Mouse (Mus musculus): ENCODE measurements around the gene Usp7. TPM values are rescaled to one million over a fixed set of nuclear protein-coding genes. Genes with fewer than 3 reads are reported as not detected.
"Not testable (repeated sequence)": the region's sequence is repeated elsewhere in the genome, so short reads cannot be mapped to it uniquely, and the experiment has no call there.

Gene Usp7
- polyA plus RNA-seq, 1 experiment from 2014 or later, result 30.9 TPM

GRCm38 (mm10) chr16:8780187-8780586 lies 11.9 kb downstream of the Usp7 start:
- H3K36me3 ChIP-seq, result no peaks in the 10 kb centered on the region
- H3K9me3 ChIP-seq, result no peaks in the 10 kb centered on the region
- H3K4me1 ChIP-seq (replicated peaks), result no peaks in the 10 kb centered on the region
- ATAC-seq (ENCODE audit: low read depth), result no peak
- H3K4me3 ChIP-seq, result no peak overlapping the region
- H3K4me2 ChIP-seq, result no peak overlapping the region
- no peaks in the 10 kb centered on the region for H3K27me3 ChIP-seq
- no peak overlapping the region for H3K9ac ChIP-seq
- no peak overlapping the region for H3K27ac ChIP-seq (replicated peaks)
- 87% methylated on average over 3 of the region's 3 CpGs for WGBS

GRCm38 (mm10) chr16:8778697-8779096 lies 13.4 kb downstream of the Usp7 start:
- Histone ChIP-seq H3K36me3 (no peaks in the 10 kb centered on the region), H3K9me3 (no peaks in the 10 kb centered on the region), H3K27me3 (no peaks in the 10 kb centered on the region), H3K27ac (replicated peaks) (no peak overlapping the region), H3K4me2 (no peak overlapping the region), H3K9ac (no peak overlapping the region), H3K4me1 (replicated peaks) (no peaks in the 10 kb centered on the region), H3K4me3 (no peak overlapping the region)
- no peak for ATAC-seq (ENCODE audit: low read depth)

GRCm38 (mm10) chr16:8777202-8777601 lies 14.9 kb downstream of the Usp7 start:
- no peak for ATAC-seq (ENCODE audit: low read depth)
- H3K4me1 ChIP-seq (replicated peaks), result no peaks in the 10 kb centered on the region
- no peaks in the 10 kb centered on the region for H3K36me3 ChIP-seq
- no peak overlapping the region for H3K9ac ChIP-seq
- WGBS, result 68% methylated on average over 2 of the region's 2 CpGs
- H3K4me2 ChIP-seq, result no peak overlapping the region
- no peaks in the 10 kb centered on the region for H3K27me3 ChIP-seq
- H3K27ac ChIP-seq (replicated peaks), result no peak overlapping the region
- no peak overlapping the region for H3K4me3 ChIP-seq
- H3K9me3 ChIP-seq, result no peaks in the 10 kb centered on the region

DNA sequence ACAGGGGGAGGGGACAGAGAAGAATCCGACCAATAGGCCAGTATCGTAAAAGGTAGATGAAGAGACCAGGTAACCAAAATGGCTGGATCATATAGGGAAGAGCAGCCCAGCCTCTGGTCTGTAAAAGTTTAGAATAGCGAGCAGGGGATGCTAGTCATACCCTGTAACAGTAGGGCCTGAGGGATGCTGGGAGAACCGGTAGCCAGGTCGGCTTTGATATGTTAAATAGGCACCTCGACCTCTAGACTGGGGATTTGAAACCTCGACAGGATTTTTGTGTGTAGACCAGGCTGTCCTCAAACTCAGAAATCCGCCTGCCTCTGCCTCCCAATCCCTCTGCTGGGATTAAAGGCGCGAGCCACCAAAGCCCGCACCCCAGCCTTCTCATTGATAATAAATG lies 15.5 kb downstream of the Usp7 start:
- Histone ChIP-seq H3K4me1 (replicated peaks) (no peaks in the 10 kb centered on the region), H3K4me3 (no peak overlapping the region), H3K9ac (no peak overlapping the region), H3K36me3 (no peaks in the 10 kb centered on the region), H3K27me3 (no peaks in the 10 kb centered on the region), H3K27ac (replicated peaks) (no peak overlapping the region), H3K9me3 (no peaks in the 10 kb centered on the region), H3K4me2 (no peak overlapping the region)
- 88% methylated on average over 11 of the region's 11 CpGs for whole genome bisulfite sequencing
- no peak for ATAC-seq (ENCODE audit: low read depth)

DNA sequence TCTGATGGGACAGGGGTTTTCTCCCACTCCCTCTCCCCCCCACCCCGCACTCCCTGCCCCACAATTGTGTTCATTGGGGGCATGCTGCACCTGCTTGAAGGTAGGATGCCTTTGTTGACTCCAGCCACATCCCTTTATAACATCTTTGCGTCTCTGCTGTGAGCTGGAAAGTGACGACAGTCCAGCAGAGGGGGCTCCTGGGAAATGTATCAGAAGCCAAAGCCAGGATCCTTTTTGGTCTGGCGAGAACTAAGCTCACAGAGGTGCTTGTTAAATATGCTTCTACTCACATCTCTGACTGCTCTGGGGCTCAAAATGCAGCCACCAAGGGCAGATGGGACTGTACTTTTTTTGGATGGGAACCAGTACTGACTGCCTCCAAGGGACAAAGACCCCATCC lies 21.0 kb downstream of the Usp7 start:
- Histone ChIP-seq H3K4me1 (replicated peaks) (no peaks in the 10 kb centered on the region), H3K9me3 (no peaks in the 10 kb centered on the region), H3K27me3 (no peaks in the 10 kb centered on the region), H3K4me3 (no peak overlapping the region), H3K27ac (replicated peaks) (no peak overlapping the region), H3K9ac (no peak overlapping the region), H3K36me3 (no peaks in the 10 kb centered on the region), H3K4me2 (no peak overlapping the region)
- no peak for ATAC-seq (ENCODE audit: low read depth)
- 61% methylated on average over 4 of the region's 4 CpGs for WGBS

GRCm38 (mm10) chr16:8770342-8770741 lies 21.8 kb downstream of the Usp7 start:
- H3K9ac ChIP-seq; ATAC-seq (ENCODE audit: low read depth); H3K27ac ChIP-seq (replicated peaks); H3K27me3 ChIP-seq; H3K4me2 ChIP-seq; H3K9me3 ChIP-seq; H3K4me1 ChIP-seq (replicated peaks); H3K4me3 ChIP-seq; H3K36me3 ChIP-seq: not testable (repeated sequence)
- WGBS, result 63% methylated on average over 8 of the region's 8 CpGs

DNA sequence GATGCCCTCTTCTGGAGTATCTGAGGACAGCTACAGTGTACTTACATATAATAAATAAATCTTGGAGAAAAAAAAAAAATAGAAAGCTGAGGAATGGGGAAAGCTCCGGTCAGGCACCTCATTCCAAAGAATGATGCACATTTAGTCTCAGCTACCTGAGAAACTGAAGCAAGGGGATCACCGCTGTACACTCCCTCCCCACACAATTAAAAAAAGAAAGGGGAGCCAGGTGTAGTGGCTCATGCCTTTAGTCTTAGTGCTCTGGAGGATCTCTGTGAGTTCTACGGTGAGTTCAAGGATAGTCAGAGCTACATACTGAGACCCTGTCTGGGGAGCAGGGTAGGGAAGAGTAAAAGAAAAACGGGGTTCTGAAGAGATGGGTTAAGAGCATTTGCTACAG lies 22.6 kb downstream of the Usp7 start:
- Histone ChIP-seq H3K4me3 (no peak overlapping the region), H3K27me3 (no peaks in the 10 kb centered on the region), H3K9ac (no peak overlapping the region), H3K9me3 (no peaks in the 10 kb centered on the region), H3K36me3 (no peaks in the 10 kb centered on the region), H3K27ac (replicated peaks) (no peak overlapping the region), H3K4me2 (no peak overlapping the region), H3K4me1 (replicated peaks) (no peaks in the 10 kb centered on the region)
- WGBS, result 67% methylated on average over 4 of the region's 4 CpGs
- no peak for ATAC-seq (ENCODE audit: low read depth)

DNA sequence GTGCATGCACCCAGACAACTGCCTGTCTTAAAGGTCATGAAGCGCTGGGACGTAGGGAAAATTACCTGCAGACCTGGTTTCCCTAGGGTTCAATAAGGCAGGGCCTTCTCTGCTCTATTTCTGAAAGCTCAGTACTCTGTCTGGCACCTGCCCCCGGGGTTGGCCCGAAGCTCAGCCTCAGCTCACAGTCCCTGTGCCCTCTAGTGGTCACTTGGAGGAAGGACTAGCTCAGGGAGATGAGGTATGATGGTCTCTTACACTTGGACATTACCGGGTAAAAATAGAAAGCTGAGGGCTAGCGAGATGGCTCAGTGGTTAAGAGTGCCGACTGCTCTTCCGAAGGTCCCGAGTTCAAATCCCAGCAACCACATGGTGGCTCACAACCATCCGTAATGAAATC lies 23.0 kb downstream of the Usp7 start:
- ATAC-seq (ENCODE audit: low read depth), result peak; percentile 81
- peaks cover 3% of the 10 kb centered on the region; the same call in 1 of the 2 replicates for H3K4me1 ChIP-seq (replicated peaks)
- H3K9me3 ChIP-seq, result no peaks in the 10 kb centered on the region
- no peaks in the 10 kb centered on the region for H3K27me3 ChIP-seq
- no peak overlapping the region for H3K4me3 ChIP-seq
- WGBS, result 12% methylated on average over 10 of the region's 10 CpGs
- no peak overlapping the region for H3K27ac ChIP-seq (replicated peaks)
- H3K36me3 ChIP-seq, result no peaks in the 10 kb centered on the region
- H3K9ac ChIP-seq, result no peak overlapping the region
- no peak overlapping the region for H3K4me2 ChIP-seq

DNA sequence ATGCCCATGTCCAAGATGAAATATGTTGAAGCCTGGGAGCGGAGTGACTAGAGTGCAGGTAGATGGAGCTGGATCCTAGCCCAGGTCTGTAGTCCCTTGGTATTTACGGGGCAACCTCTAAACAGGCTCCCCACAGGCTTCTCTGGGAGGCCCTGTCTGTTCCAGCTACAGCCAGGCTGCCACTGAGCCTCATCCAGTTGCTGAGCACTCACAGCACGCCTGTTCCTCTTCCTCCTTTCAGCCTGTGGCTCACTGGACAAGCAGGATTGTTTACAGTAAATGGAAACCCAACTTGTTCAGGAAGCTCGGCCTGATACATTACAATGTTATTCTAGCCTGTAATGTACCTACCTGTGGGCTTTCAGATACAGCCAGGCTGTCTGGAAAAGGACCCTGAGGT lies 23.5 kb downstream of the Usp7 start:
- H3K36me3 ChIP-seq, result no peaks in the 10 kb centered on the region
- no peak overlapping the region for H3K4me3 ChIP-seq
- H3K9me3 ChIP-seq, result no peaks in the 10 kb centered on the region
- H3K4me1 ChIP-seq (replicated peaks), result peaks cover 4% of the 10 kb centered on the region; the same call in 1 of the 2 replicates
- ATAC-seq (ENCODE audit: low read depth), result no peak
- H3K4me2 ChIP-seq, result no peak overlapping the region
- H3K27me3 ChIP-seq, result no peaks in the 10 kb centered on the region
- WGBS, result 76% methylated on average over 4 of the region's 4 CpGs
- no peak overlapping the region for H3K27ac ChIP-seq (replicated peaks)
- H3K9ac ChIP-seq, result no peak overlapping the region

- Histone ChIP-seq H3K4me3 (no peak overlapping the region), H3K4me2 (no peak overlapping the region), H3K36me3 (no peaks in the 10 kb centered on the region), H3K9ac (no peak overlapping the region), H3K9me3 (no peaks in the 10 kb centered on the region), H3K27me3 (no peaks in the 10 kb centered on the region), H3K27ac (replicated peaks) (no peak overlapping the region), H3K4me1 (replicated peaks) (peaks cover 4% of the 10 kb centered on the region; the same call in 1 of the 2 replicates)
- no peak for ATAC-seq (ENCODE audit: low read depth)
- WGBS, result 90% methylated on average over 4 of the region's 4 CpGs
Observed at GRCm38 (mm10) chr16:8768071-8768470, 24.0 kb downstream of the Usp7 start.

GRCm38 (mm10) chr16:8767133-8768052 lies 24.7 kb downstream of the Usp7 start:
- no peaks in the 10 kb centered on the region for H3K27me3 ChIP-seq
- H3K4me1 ChIP-seq (replicated peaks), result peaks cover 4% of the 10 kb centered on the region; the same call in 1 of the 2 replicates
- no peak overlapping the region for H3K27ac ChIP-seq (replicated peaks)
- no peaks in the 10 kb centered on the region for H3K9me3 ChIP-seq
- no peak for ATAC-seq (ENCODE audit: low read depth)
- no peak overlapping the region for H3K4me2 ChIP-seq
- no peak overlapping the region for H3K4me3 ChIP-seq
- no peak overlapping the region for H3K9ac ChIP-seq
- WGBS, result 86% methylated on average over 11 of the region's 11 CpGs
- H3K36me3 ChIP-seq, result no peaks in the 10 kb centered on the region

DNA sequence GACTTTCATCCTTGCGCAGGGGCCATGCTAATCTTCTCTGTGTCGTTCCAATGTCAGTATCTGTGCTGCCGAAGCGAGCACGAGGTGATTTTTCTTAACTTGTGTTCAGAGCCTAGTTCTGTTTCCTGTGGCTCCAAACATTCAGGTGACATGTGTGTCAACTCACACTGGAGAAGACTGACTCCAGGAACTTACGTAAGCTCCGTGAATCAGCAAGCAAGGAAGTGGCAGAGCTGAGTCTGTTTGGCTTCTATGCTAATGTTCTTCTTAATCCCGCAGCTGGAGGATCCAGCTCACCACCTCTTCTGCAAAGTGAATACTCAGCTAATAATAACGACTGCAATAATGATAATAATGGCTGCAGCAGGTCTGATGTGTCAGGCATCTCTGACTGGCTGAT lies 25.9 kb downstream of the Usp7 start:
- Histone ChIP-seq H3K27me3 (no peaks in the 10 kb centered on the region), H3K27ac (replicated peaks) (no peak overlapping the region), H3K9ac (no peak overlapping the region), H3K4me3 (no peak overlapping the region), H3K4me2 (no peak overlapping the region), H3K36me3 (no peaks in the 10 kb centered on the region), H3K4me1 (replicated peaks) (peaks cover 4% of the 10 kb centered on the region; the same call in 1 of the 2 replicates), H3K9me3 (no peaks in the 10 kb centered on the region)
- ATAC-seq (ENCODE audit: low read depth), result no peak
- WGBS, result 64% methylated on average over 9 of the region's 9 CpGs
